In genomic region chr1:193146416-193146815, GRCm38 (mm10) we compare ENCODE assay signal across 17 mouse cellular contexts. TPM values are rescaled to one million over a fixed set of nuclear protein-coding genes. Genes with fewer than 3 reads are reported as not detected.
A peak's percentile ranks its signal among the peaks of the same experiment; 100 is the strongest.
DNase-seq lines count a peak whose midpoint lies in the region; ATAC-seq lines count a peak whose summit lies in the region.
"Had no signal": no experiment of that assay in that cellular context is flagged by ENCODE, and none has a peak within 500 bp of the region (broad histone marks: within the 10 kb centered on the region; RNA-seq: fewer than 3 reads in every experiment).

No protein-coding gene starts in this region.

- peak; percentile 33 for DNase-seq in CD4-positive, CD25-positive, alpha-beta regulatory T cell, adult 2 months (ENCODE audit: low read depth, low spot score)
- DNase-seq in thymus, postnatal 14 days, result peak; percentile 43
- no peak for DNase-seq in right cerebral cortex, postnatal 4 days
- no peak for DNase-seq in urinary bladder, postnatal 4 days (ENCODE audit: low spot score in 2 of 2)
- no peak for DNase-seq in left cerebral cortex, postnatal 4 days
- no peak for DNase-seq in left cerebral cortex, adult 8-10 months (ENCODE audit: low spot score in 2 of 2)
- DNase-seq: adrenal gland, postnatal 10 days; B cell, adult 2 months; cerebellum, adult 11 months; cerebellum, adult 8-10 months; cerebellum, postnatal 14 days; embryo, embryonic 11 days; heart, adult 18-20 months; heart, postnatal 14 days had no signal

- ATAC-seq in activated CD4-positive, CD25-positive, alpha-beta regulatory T cell, adult 4 months, result peak; percentile 69
- ATAC-seq: forebrain, embryonic 14.5 days had no signal

- intact Hi-C loops in left cerebral cortex, postnatal 4 days (cut with DNase I), result no loop called here

RNA-seq across cellular contexts. Expression of gene Irf6, which starts 6.5 kb away (rescaled TPM):
- polyA plus RNA-seq in activated CD4-positive, CD25-positive, alpha-beta regulatory T cell, adult 4 months (2017; shearing (Covaris generic)), result 1 to 10 TPM; 3.5 to 5.9 TPM
- total RNA-seq in left cerebral cortex, postnatal 4 days (2021), result 1 to 10 TPM in 1 of 2 experiments, under 1 TPM in 1; 0.79 to 1.1 TPM
- 1 to 10 TPM; 1.2 to 2.7 (median 1.5) TPM for total RNA-seq in left cerebral cortex, adult 8-10 months (2022)
- polyA plus RNA-seq: erythroblast, embryonic 14.5 days had no signal

RNA-seq across cellular contexts. Expression of gene Diexf, which starts 16.3 kb away (rescaled TPM):
- 1 to 10 TPM; 6.8 to 7.1 TPM for polyA plus RNA-seq in activated CD4-positive, CD25-positive, alpha-beta regulatory T cell, adult 4 months (2017; shearing (Covaris generic))
- 10 to 100 TPM; 26.5 to 28.6 TPM for total RNA-seq in left cerebral cortex, postnatal 4 days (2021)
- 10 to 100 TPM; 17.0 to 21.9 (median 19.7) TPM for total RNA-seq in left cerebral cortex, adult 8-10 months (2022)

RNA-seq across cellular contexts. Expression of gene A130010J15Rik, which starts 21.4 kb away (rescaled TPM):
- polyA plus RNA-seq in activated CD4-positive, CD25-positive, alpha-beta regulatory T cell, adult 4 months (2017; shearing (Covaris generic)), result 10 to 100 TPM in 1 of 2 experiments, 1 to 10 TPM in 1; 9.8 to 16.4 TPM
- 1 to 10 TPM; 6.8 to 7.8 TPM for total RNA-seq in left cerebral cortex, postnatal 4 days (2021)
- 1 to 10 TPM; 3.7 to 4.9 (median 4.2) TPM for total RNA-seq in left cerebral cortex, adult 8-10 months (2022)
- polyA plus RNA-seq: erythroblast, embryonic 14.5 days had no signal

RNA-seq across cellular contexts. Expression of gene Traf3ip3, which starts 55.1 kb away (rescaled TPM):
- polyA plus RNA-seq in activated CD4-positive, CD25-positive, alpha-beta regulatory T cell, adult 4 months (2017; shearing (Covaris generic)), result 100 to 1,000 TPM; 269 to 282 TPM
- 1 to 10 TPM; 1.0 to 2.0 TPM for total RNA-seq in left cerebral cortex, postnatal 4 days (2021)
- total RNA-seq in left cerebral cortex, adult 8-10 months (2022), result 1 to 10 TPM; 1.4 to 6.0 (median 2.1) TPM
- polyA plus RNA-seq: erythroblast, embryonic 14.5 days had no signal

Comparison
In these comparisons a context has a peak if more than half of its experiments do, and no peak if none do; other contexts are left out.
1. DNase-seq: peak in CD4-positive, CD25-positive, alpha-beta regulatory T cell, adult 2 months (single experiment) and thymus, postnatal 14 days (single experiment); none in right cerebral cortex, postnatal 4 days (single experiment), urinary bladder, postnatal 4 days (0 of 2), left cerebral cortex, postnatal 4 days (single experiment) and left cerebral cortex, adult 8-10 months (0 of 2).